Mouse (Mus musculus): ENCODE results near the gene Mfsd12.

DNA sequence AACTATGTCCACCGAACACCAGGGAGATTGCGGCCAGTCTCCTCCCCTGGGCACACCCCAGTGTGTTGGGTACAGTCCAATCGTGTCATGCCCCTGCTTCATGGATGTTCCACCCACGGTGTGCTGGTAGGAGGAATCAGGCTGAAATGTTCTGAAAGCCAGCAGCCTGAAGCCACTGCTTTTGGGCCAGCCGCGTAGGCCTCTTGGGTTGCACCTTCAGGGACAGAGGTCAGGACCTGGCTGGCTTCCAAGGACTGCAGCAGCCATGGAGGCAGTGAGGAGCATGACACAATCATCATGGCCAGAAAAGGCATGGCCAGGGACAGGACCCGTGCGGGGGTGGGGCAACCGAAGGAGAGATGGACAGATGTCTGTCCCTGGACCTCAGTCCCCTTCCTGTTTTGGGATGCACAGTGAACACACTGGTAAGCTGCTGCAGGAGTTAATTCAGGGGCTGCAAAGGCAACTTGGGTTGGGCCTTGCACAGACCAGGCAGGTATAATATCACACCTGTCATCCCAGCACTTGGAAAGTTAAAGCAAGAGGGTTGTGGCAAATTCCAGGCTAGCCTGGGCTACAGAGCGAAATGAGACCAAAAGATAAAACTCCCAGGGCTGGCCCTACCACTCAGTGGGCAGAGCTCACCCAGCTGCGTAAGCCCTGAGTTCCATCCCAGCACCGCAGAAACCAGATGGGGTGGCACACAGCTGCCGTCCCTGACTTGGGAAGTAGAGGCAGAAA lies 38.5 kb upstream of the Mfsd12 start:
- TF ChIP-seq CTCF (IDR thresholded peaks at IDR 0.05; ENCODE audit: low read depth) (no peak), EP300 (IDR thresholded peaks at IDR 0.05; ENCODE audit: low read depth) (no peak)

All from heart, postnatal 0 days (tissue).